Mouse (Mus musculus) small intestine, adult 2 months (tissue): ENCODE measurements at regions not wholly inside any gene's neighbourhood (a gene's known extent, or its start where the extent isn't known, plus 50 kb on each side); places are given as distances from the start of the nearest gene placed in this dataset.

Source experiments
- CTCF ChIP-seq: fragments of 200-500 bp; IDR thresholded peaks from 2 replicates; pipeline ENCODE4 v1.5.1; 2012; ENCODE audit warnings: low read depth, mild to moderate bottlenecking, control low read depth, inconsistent platforms, low read length, moderate library complexity, mixed read lengths; ENCODE audit not compliant: insufficient replicate concordance, insufficient read length; ENCODE audit errors: extremely low read depth
- POLR2A ChIP-seq: fragments of 200-500 bp; IDR thresholded peaks from 2 replicates; pipeline ENCODE4 v1.6.1; 2012; ENCODE audit warnings: low read depth, mild to moderate bottlenecking, control low read depth, inconsistent platforms, low read length, moderate library complexity

GRCm38 (mm10) chr1:185585191-185585870 lies 130.7 kb downstream of the Slc30a10 start:
- no peak for TF ChIP-seq CTCF
- TF ChIP-seq POLR2A, result no peak
